Comparison of ENCODE assay signal across 14 mouse cellular contexts in genomic region chr17:75119422-75119821, GRCm38 (mm10).
DNase-seq lines count a peak whose midpoint lies in the region; ATAC-seq lines count a peak whose summit lies in the region.
"Had no signal": no experiment of that assay in that cellular context is flagged by ENCODE, and none has a peak within 500 bp of the region (broad histone marks: within the 10 kb centered on the region; RNA-seq: fewer than 3 reads in every experiment).

No protein-coding gene starts in this region.

- peak overlapping the region; percentile 35; the same call in 1 of the 2 replicates for H3K27ac ChIP-seq in kidney, embryonic 16.5 days (ENCODE audit: low read length)
- H3K27ac ChIP-seq: embryonic facial prominence, embryonic 10.5 days; limb, embryonic 15.5 days had no signal

- H3K4me3 ChIP-seq in kidney, embryonic 16.5 days (ENCODE audit: low read length) = no peak overlapping the region
- H3K4me3 ChIP-seq: embryonic facial prominence, embryonic 10.5 days; limb, embryonic 15.5 days had no signal

- H3K9me3 ChIP-seq in kidney, embryonic 16.5 days (ENCODE audit: low read length) = no peaks in the 10 kb centered on the region
- H3K9me3 ChIP-seq: embryonic facial prominence, embryonic 10.5 days; limb, embryonic 15.5 days had no signal

- H3K27me3 ChIP-seq in kidney, embryonic 16.5 days (ENCODE audit: insufficient read depth, low read length) = no peaks in the 10 kb centered on the region
- H3K27me3 ChIP-seq: limb, embryonic 15.5 days had no signal

- no peak overlapping the region for H3K9ac ChIP-seq in kidney, embryonic 16.5 days (replicated peaks; ENCODE audit: low read length)
- H3K9ac ChIP-seq: limb, embryonic 15.5 days had no signal

- no peak for ATAC-seq in kidney, embryonic 16.5 days (ENCODE audit: low FRiP score, low TSS enrichment)
- peak; percentile 92 for ATAC-seq in megakaryocyte progenitor cell, adult 5-6 weeks (replicated peaks; ENCODE audit: poor library complexity)
- ATAC-seq in cerebellum, adult (ENCODE audit: insufficient number of reproducible peaks, low FRiP score, low TSS enrichment) = no peak
- ATAC-seq: forebrain, embryonic 16.5 days had no signal

- no peak overlapping the region for H3K4me2 ChIP-seq in kidney, embryonic 16.5 days (replicated peaks; ENCODE audit: low read depth, low read length)
- H3K4me2 ChIP-seq: limb, embryonic 15.5 days had no signal

- DNase-seq in adrenal gland, adult (ENCODE audit: inconsistent age in 2 of 2, low spot score in 1 of 2) = peak; percentile 46 to 85
- no peak for DNase-seq in adrenal gland, postnatal 25 days
- DNase-seq in kidney, adult 18-20 months = no peak
- peak; percentile 48 for DNase-seq in adrenal gland, adult 8-10 months
- DNase-seq in frontal cortex, postnatal 10 days (ENCODE audit: low spot score in 2 of 2) = no peak
- DNase-seq: cerebellum, adult 18-20 months; heart, postnatal 10 days; layer of hippocampus, adult 9-11 months had no signal

- H3K36me3 ChIP-seq in kidney, embryonic 16.5 days (ENCODE audit: insufficient read depth, low read length) = no peaks in the 10 kb centered on the region
- H3K36me3 ChIP-seq: embryonic facial prominence, embryonic 10.5 days; limb, embryonic 15.5 days had no signal

- H3K4me1 ChIP-seq in kidney, embryonic 16.5 days (ENCODE audit: insufficient read depth, low read length) = peaks cover 26% of the 10 kb centered on the region

- 42% methylated on average over 3 of the region's 3 CpGs for WGBS in kidney, embryonic 16.5 days

Comparison
In these comparisons a context has a peak if more than half of its experiments do, and no peak if none do; other contexts are left out.
1. DNase-seq: peak in adrenal gland, adult (2 of 2) and adrenal gland, adult 8-10 months (single experiment); none in adrenal gland, postnatal 25 days (single experiment), kidney, adult 18-20 months (single experiment) and frontal cortex, postnatal 10 days (0 of 2).